Mouse (Mus musculus): Measurements from ENCODE around the gene Asb16.

GRCm38 (mm10) chr11:102266631-102267355 is 1.8 kb upstream of the Asb16 start:
- TF ChIP-seq POLR2A (IDR thresholded peaks at IDR 0.05; ENCODE audit: borderline replicate concordance, extremely low read depth, insufficient read depth, insufficient read length, poor library complexity, severe bottlenecking), result no peak
- no peak for TF ChIP-seq CTCF (IDR thresholded peaks at IDR 0.05; ENCODE audit: borderline replicate concordance, extremely low read depth, insufficient read depth, insufficient read length)
